Mouse (Mus musculus): ENCODE results near the gene Crtc2. TPM values are rescaled to one million over a fixed set of nuclear protein-coding genes. Genes with fewer than 3 reads are reported as not detected.
"Not testable (repeated sequence)": the region's sequence is repeated elsewhere in the genome, so short reads cannot be mapped to it uniquely, and the experiment has no call there.

Gene Crtc2
- total RNA-seq, 2 experiments from 2014 or later, result 32.4 to 33.6 TPM

DNA sequence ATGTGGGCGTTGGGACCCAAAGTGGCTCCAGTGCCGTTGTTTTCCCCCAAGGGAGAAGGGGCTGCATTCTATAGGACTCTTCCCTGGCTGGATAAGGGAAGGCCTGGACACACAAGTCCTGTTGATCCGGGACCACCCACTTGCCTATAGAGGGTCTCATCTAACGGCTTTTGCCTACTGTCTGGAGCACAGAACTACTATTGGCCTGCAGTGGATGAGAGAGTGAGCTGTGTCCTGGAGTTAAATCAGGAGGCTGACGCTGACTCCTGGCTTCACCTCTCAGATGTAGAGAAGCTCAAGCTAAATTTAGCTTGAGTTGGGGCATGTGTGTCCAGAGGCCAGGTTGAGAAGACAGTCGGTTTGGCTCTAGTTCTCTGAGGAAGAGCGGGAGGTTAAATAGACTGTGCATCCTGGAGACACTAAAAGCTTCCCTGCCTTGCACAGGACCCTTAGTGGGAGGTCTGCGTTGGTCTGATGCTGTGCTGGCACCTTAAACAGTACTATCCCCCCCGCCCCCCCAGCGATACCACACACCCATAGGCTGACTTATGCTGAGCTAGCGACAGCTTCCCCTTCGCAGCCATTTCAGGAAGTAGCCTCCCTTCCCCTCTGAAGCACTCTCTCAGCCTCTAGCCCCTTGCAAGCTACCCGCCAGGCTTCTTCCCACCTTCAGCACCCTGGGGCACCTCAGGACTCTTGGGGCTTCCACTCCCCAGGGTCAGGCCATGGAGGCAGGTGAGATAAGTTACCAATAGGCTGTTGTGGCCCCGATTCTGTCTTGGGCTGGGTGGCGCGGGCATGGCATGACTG is 12.2 kb downstream of the Crtc2 start:
- no peak for DNase-seq (ENCODE audit: low spot score in 2 of 2)

DNA sequence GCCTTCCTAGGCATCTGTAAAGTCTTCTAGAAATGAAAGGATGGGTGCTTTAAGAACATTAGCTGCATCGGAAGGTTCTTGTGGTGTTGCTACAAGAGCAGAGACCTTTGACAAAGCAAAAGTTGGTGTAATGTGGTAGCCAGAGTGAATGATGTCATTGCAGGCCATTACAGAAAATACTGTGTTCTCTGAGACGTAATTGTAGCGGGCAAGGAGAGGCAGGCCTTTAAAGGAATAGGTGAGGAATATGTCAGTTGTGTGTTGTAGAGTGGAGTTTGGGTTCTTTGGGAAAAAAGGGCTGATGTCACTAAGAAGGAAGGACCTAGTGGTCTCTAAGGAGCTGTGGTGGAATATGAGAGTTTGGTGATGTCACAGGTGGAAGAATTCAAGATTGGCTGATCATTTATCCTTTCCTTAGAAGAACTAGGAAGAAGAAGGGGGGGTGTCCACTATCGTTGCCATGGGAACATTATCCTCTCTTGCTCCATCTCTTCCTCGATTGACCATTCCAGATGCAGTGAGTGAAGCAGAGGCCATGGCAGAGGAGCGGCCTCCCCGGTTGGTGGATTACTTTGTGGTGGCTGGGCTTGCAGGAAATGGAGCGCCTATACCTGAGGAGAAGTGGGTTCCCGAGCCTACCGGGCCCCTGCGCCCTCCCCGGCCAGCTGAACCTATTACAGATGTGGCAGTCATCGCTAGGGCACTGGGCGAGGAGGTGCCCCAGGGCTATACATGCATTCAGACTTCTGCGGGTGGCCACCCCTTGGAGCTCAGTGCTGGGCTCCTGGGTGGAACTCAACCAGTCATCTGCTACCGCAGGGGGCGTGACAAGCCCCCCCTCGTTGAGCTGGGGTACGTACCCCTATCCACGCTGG is 13.2 kb downstream of the Crtc2 start:
- DNase-seq (ENCODE audit: low spot score in 2 of 2), result no peak

DNA sequence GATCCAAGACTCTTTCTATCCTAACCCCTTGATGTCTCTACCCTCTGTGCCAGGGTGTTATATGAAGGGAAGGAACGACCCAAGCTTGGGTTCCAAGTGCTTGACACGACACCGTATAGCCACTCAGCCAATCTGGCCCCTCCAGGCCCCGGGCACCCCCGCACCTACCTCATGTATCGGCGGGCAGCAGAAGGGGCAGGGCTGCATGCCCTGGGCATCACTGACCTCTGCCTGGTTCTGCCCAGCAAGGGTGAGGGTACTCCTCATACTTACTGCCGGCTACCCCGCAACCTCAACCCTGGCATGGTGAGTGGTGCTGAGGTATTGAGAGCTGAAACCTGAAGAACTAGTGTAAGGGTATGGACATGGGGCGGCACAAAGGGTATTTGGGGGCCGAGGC is 14.2 kb downstream of the Crtc2 start:
- no peak for DNase-seq (ENCODE audit: low spot score in 2 of 2)

DNA sequence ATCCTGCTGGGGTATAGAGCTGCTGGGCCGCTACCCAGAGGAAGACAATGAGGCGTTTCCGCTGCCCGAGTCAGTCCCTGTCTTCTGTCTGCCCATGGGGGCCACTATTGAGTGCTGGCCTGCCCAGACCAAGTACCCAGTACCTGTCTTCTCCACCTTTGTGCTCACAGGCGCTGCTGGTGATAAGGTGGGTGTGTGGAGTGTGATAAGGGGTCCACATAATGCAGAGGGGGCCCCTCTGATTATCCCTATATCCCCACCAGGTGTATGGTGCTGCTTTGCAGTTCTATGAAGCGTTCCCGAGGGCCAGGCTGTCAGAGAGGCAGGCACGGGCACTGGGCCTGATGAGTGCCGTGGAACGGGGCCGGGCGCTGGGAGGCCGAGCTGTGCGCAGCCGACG is 15.0 kb downstream of the Crtc2 start:
- no peak for DNase-seq (ENCODE audit: low spot score in 2 of 2)

DNA sequence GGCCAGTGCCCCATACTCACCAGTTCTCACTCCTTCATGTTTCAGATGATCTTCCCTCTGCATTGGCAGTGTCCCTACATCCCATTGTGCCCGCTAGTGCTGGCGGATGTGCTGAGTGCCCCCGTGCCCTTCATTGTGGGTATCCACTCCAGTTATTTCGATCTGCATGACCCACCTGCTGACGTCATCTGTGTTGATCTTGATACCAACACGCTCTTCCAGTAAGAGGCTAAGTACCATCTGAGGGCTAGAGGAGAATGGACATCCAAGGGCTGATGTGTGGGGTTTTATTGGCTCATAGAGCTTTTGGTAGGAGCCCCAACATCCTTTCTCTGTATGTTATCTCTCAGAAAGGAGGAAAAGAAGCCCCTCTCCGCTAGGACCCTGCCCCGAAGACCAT is 16.8 kb downstream of the Crtc2 start:
- DNase-seq (ENCODE audit: low spot score in 2 of 2), result no peak

DNA sequence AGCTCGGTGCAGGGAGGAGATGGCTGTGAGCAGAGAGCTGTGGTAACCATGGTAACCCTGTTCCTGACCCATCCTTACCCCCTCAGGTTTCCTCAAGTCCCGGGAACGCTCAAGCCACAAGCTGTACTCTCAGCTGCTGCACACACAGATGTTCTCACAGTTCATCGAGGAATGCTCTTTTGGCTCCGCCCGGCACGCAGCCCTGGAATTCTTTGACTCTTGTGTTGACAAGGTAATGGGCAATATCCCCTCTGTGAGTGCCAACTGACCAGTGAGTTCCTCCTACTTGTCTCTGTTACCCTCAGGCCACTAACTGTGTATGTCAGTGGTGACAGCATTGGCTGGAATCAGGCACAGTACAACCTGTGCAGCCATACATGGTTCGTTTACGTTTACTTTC is 18.2 kb downstream of the Crtc2 start:
- DNase-seq (ENCODE audit: low spot score in 2 of 2), result no peak

DNA sequence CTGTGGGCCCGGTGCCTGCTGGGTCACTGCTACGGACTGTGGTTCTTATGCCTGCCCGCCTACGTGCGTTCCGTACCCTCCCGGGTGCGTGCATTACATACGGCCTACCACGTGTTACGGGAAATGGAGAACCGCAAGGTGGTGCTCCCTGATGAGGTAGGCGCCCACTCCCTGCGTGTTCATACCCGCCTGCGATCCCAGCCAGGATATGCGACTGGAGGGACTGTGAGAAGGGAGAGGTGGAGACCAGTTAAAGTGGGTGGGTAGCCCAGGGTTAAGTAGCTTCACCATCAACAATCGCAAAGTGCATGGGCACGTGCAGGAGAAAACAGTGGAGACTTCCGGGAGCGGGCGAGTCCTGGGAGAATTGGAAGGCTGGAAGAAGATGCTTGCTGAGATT is 19.9 kb downstream of the Crtc2 start:
- no peak for DNase-seq (ENCODE audit: low spot score in 2 of 2)

DNA sequence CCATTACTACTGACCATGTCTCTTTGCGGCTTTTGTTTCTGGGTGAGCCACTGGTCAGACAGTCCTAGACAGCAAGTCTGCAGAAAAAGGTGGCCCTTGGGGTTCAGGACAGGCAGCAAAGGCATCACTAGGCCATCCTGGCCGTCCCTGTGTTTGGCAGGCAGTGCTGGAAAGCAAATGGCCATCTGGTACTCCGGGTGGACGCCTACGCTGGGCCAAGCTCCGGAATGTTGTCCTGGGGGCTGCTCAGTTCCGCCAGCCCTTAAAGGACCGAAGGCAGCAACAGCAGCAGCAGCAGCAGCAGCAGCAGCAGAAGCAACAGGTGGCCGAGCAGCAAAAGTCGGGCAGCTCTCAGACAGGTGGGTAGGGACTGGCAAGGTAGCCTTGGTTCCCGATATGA is 21.3 kb downstream of the Crtc2 start:
- DNase-seq (ENCODE audit: low spot score in 2 of 2), result no peak

DNA sequence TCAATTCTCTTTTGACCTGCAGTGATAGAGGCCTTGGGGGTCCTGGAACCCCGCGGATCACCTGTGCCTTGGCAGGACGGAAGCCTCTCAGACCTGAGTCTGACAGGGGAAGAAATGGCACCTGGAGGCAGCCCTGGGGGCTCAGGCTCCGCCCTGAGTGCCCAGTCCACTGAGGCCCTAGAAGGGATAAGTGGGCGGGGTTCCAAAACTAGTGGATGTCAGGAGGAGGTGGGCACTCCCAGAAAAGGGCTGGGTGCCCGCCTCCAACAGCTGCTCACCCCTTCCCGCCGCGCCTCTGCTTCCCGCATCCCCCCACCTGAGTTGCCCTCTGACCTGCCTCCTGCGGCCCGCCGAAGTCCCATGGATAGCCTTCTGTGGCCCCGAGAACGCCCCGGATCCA is 22.9 kb downstream of the Crtc2 start:
- no peak for DNase-seq (ENCODE audit: low spot score in 2 of 2)

DNA sequence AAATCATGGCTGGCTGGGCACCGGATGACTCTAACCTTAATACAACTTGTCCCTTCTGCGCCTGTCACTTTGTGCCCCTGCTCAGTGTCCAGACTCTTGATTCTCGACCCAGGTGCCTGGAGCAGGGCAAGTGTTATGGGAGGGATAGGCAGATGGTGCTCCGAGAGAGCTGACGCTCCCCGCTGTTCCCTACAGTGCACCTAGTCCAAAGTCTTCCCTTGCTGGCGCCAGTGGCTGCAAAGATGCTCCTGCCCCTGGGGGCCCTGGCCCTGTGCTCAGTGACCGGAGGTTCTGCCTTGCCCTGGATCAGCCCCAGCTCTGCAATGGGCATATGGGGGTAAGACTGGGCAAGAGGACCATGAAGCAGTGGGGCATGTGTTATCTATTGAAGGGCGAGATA is 23.8 kb downstream of the Crtc2 start:
- no peak for DNase-seq (ENCODE audit: low spot score in 2 of 2)

DNA sequence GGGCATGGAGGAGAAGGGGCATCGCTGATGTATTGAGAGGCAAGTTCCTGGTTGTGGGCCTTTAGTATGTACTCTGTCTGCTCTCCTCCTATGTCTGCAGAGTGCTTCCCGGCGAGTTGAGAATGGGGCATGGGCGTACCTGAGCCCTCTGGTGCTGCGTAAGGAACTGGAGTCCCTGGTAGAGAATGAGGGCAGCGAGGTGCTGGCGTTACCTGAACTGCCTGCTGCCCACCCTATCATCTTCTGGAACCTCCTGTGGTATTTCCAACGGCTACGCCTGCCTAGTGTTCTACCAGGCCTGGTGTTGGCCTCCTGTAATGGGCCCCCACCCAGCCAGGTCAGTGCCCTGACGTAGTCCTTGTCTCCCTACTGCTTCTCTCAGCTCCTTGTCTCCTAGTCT is 24.2 kb downstream of the Crtc2 start:
- no peak for DNase-seq (ENCODE audit: low spot score in 2 of 2)

DNA sequence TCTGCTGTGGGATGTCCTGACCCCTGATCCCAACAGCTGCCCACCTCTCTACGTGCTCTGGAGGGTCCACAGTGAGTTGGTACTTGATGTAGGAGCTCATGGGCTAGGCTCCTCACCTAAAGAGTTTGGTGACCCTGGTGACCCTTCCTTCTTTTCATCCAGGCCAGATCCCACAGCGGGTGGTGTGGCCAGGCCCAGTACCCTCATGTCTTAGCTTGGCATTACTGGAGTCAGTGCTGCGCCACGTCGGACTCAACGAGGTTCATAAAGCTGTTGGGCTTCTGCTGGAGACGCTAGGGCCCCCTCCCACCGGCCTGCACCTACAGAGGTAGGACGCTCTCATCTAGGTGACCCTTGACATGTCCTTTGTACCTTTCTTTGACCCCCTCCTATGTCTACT is 25.3 kb downstream of the Crtc2 start:
- no peak for DNase-seq (ENCODE audit: low spot score in 2 of 2)

DNA sequence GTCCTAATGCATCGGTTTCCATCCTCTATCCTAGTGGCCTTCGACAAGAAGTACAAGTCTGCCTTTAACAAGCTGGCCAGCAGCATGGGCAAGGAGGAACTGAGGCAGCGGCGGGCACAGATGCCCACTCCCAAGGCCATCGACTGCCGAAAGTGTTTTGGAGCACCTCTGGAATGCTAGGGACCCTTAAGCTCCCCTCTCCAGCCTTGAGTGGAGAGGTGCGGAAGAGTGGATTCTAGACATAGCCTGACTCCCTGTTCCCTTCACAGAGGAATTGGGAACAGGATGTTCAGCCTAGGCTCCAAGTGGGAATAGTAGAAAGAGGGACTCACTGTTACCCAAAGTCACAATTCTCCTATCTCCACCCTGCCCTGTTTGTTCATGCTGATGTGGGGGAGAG is 25.8 kb downstream of the Crtc2 start:
- no peak for DNase-seq (ENCODE audit: low spot score in 2 of 2)

DNA sequence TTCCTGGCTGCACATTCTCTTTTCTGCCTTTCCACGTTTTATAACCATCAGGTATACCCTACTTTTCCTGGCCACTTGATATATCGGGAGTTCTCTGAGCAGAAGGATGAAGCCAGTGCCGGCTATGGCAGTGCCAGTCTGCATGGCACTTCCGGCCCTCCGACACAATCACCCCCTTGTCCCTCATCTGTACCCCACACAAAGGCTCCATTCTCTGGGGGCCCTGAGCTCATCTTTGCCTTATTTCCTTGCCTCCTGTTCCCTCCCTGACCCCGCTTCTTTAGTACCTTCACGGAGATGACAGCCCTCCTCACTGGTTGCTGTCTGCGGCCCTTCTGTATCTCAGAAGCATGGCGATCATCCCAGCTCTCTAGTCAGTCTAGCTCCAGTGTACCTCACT is 26.7 kb downstream of the Crtc2 start:
- no peak for DNase-seq (ENCODE audit: low spot score in 2 of 2)

DNA sequence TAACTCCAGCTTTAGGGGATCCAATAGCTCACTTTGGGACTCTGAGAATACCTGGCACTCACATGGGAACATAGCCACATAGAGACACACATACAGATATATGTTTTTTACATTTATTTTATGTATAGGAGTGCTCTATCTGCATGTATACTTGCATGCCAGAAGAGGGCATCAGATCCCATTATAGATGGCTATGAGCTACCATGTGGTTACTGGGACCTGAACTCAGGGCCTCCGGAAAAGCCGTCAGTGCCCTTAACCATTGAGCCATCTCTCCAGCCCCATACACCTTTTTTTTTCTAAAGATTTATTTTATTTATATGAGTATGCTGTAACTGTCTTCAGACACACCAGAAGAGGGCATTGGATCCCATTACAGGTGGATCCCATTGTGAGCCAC is 30.2 kb downstream of the Crtc2 start:
- no peak for DNase-seq (ENCODE audit: low spot score in 2 of 2)

DNA sequence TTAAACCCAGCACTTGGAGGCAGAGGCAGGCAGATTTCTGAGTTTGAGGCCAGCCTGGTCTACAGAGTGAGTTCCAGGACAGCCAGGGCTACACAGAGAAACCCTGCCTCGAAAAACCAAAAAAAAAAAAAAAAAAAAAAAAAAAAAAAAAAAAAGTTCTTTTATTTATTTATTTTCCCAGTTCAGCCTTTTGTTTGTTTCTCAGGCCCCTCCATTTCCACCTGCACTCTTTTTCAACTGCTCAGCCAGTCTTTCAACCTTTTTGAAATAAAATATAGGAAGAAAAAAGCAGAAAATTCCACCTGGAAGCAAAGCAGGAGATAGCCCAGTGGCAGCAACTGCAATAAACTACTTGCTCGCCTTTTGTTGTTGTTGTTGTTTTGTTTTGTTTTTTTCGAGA is 35.4 kb downstream of the Crtc2 start:
- not testable (repeated sequence) for DNase-seq (ENCODE audit: low spot score in 2 of 2)

DNA sequence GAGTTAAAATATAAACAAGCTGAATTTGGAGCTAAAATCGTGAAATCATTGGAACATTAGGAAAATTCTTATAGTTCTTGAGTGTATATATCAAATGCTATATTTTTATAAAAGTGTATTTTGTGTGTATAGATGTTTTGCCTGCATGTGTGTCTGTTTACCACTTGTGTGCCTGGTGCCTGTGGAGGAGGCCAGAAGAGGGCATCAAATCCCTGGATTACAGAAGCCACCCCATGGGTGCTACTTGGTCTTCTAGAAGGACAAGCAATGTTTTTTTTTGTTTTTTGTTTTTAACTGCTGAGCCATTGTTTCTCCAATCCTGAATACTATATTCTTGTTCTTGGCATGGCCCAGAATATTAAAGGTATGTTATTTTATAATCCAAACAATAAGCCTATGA is 36.6 kb downstream of the Crtc2 start:
- DNase-seq (ENCODE audit: low spot score in 2 of 2), result no peak

DNA sequence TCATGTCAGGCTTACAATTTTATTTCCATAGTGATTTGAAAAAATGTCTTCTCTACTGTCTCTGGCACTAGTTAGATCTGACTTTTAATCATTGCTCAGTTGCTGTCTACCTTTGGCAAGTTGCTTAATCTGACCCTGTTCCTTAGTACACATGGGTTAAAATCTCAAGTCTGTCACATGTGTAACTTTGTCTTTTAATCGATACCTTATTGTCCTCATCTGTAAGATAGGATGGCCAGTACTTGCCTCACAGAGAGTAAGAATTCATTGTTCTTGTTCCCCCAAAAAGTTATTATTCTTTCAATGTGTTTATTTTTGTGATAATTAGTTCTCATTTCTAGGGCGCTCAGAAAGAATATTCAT is 38.0 kb downstream of the Crtc2 start:
- no peak for DNase-seq (ENCODE audit: low spot score in 2 of 2)

DNA sequence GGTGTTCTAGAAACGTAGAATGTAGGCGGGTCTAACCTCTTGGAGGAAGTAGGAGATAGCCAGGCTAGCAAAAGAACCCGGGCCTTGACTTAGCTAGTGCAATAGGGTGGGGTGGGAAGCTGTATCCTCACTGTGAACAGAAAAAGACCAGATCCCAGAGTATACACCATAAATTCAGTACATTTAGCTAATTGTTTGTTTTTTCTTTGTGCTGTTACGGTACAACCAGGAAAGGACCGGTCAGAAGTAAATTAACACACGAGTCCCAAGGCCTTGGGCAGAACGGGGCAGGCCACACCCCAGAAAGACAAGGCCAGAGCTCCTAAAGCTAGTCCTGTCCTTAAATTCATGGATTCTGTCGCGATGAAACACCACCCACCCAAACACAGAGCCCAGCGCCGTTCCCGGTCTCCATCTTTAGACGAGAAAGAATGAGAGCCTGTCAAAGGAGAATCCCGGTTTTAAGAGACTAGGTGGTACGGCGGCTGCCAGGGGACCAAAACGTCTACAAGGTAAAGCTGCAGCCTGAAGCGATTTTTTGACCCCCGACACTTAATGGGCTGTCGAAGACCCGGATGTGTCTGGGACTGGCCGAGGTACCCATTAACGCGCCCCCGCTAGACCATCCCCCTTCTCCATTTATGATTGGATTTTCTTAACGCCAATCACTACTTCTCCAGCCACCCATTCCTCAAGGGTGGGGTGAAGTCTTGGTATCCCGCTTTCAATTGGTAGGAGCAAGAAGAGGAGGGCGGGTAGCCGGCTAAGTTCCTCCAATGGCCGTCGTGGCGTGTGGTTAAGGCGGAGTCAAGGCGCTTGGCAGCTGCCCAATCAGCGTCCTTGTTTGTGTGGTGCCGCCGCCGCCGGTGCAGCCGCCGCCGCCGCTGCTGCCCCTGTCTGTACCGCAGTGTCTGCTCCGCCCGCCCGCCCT is 38.6 kb downstream of the Crtc2 start, which contains the start of gene Gatad2b:
TSS of gene Gatad2b (plus strand) at position 834 of the 931 bp plus-strand sequence.
- peak; percentile 97 to 100 for DNase-seq (ENCODE audit: low spot score in 2 of 2)

DNA sequence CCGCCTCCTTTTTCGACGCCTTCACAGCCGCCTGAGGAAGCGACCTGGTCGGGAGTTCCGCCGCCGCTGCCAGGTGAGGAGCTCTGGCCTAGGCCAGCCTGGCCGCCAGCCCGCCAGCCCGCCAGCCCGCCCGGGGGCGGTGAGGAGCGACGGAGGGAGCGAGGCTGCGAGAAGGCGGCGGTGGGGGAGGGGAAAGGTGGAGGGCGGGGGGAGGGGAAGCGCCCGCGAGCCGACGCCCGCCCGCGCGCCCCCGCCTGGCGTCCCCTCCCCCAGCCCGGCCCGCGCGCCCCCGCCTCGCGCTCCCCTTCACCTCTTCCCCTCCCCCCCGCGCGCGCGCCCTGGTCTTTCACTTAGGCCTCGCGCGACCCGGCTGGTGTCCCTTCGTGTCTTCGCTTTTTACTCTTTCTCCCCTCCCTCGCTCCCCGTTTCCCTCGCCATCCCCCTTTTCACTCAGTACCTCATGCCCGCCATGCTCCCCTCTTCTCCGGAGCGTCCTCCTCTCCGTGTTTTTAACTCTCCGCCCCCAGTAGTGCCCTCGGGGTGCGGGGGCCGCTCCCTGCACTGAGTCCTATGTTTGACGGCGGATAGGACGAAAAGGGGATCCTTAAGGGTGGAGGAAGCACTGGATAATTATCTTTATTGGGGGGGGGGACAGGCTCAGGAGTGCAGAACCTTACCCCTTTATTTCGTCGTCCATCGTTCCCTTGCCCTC is 39.5 kb downstream of the Crtc2 start:
- DNase-seq (ENCODE audit: low spot score in 2 of 2), result peak; percentile 35 to 60

DNA sequence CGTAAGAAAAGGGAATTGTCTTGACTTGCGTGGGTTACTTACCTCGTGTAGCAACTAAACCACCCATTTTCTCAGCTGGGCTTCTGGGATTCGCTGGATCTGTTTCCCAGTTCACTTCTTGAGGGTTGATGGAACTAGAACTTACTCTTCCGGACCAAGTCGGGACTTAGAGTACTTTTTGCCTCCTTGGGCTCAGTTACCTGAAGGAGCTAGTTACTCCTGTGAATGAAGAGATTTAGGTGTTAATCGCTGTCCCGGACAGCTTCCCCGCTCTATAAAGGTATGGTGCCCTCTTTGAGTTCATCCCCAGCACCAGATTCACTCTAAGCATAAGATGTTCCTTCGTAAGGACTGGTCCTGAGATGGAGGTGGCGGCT is 40.1 kb downstream of the Crtc2 start:
- DNase-seq (ENCODE audit: low spot score in 2 of 2), result peak in 1 of 2 experiments; percentile 18

Data from layer of hippocampus, postnatal 14 days (tissue).